Mouse (Mus musculus): Measurements from ENCODE around the gene Rap1gap.

GRCm38 (mm10) chr4:137633394-137633793, 31.1 kb upstream of the Rap1gap start:
- no peak for TF ChIP-seq MYOG (IDR thresholded peaks at IDR 0.05; ENCODE audit: control insufficient read depth in 1 of 3, insufficient read depth in 1 of 3, insufficient read length in 2 of 3, low read depth in 2 of 3)
- no peak for TF ChIP-seq POLR2A (IDR thresholded peaks at IDR 0.05; ENCODE audit: insufficient read length, low read depth)
- TF ChIP-seq TCF12 (IDR thresholded peaks at IDR 0.05; ENCODE audit: insufficient read depth, poor library complexity, severe bottlenecking), result no peak
- no peak for TF ChIP-seq E2F4 (IDR thresholded peaks at IDR 0.05; ENCODE audit: insufficient read depth)
- no peak for TF ChIP-seq USF1 (IDR thresholded peaks at IDR 0.05; ENCODE audit: low read depth)
